Mouse (Mus musculus): ENCODE results near the gene Il9r. TPM values are rescaled to one million over a fixed set of nuclear protein-coding genes. Genes with fewer than 3 reads are reported as not detected.

Gene Il9r
- polyA plus RNA-seq, 1 experiment from 2014 or later: 0.21 TPM

- no peak overlapping the region for H3K4me2 ChIP-seq
- no peaks in the 10 kb centered on the region for H3K36me3 ChIP-seq
- WGBS: 51% methylated on average over 24 of the region's 25 CpGs
- H3K27ac ChIP-seq: no peak overlapping the region
- no peak for ATAC-seq (ENCODE audit: insufficient number of reproducible peaks, insufficient read depth, low FRiP score, low TSS enrichment, low read depth)
- H3K27me3 ChIP-seq: no peaks in the 10 kb centered on the region
- H3K9me3 ChIP-seq: peaks cover 3% of the 10 kb centered on the region; the same call in 1 of the 2 replicates
- H3K9ac ChIP-seq (replicated peaks): no peak overlapping the region
- H3K4me3 ChIP-seq (replicated peaks): no peak overlapping the region
- no peaks in the 10 kb centered on the region for H3K4me1 ChIP-seq (replicated peaks)
Observed at GRCm38 (mm10) chr11:32181973-32182868, 17.9 kb downstream of the Il9r start.

- H3K4me3 ChIP-seq (replicated peaks): no peak overlapping the region
Observed at GRCm38 (mm10) chr11:32181246-32181645, 18.8 kb downstream of the Il9r start.

GRCm38 (mm10) chr11:32178506-32178905 lies 21.6 kb downstream of the Il9r start:
- H3K9me3 ChIP-seq: peaks cover 3% of the 10 kb centered on the region; the same call in 1 of the 2 replicates
- no peaks in the 10 kb centered on the region for H3K4me1 ChIP-seq (replicated peaks)
- no peak overlapping the region for H3K4me3 ChIP-seq (replicated peaks)
- H3K4me2 ChIP-seq: no peak overlapping the region
- no peaks in the 10 kb centered on the region for H3K36me3 ChIP-seq
- 89% methylated on average over 1 of the region's 1 CpGs for WGBS
- H3K27me3 ChIP-seq: no peaks in the 10 kb centered on the region
- no peak for ATAC-seq (ENCODE audit: insufficient number of reproducible peaks, insufficient read depth, low FRiP score, low TSS enrichment, low read depth)
- H3K27ac ChIP-seq: no peak overlapping the region
- H3K9ac ChIP-seq (replicated peaks): no peak overlapping the region

More at GRCm38 (mm10) chr11:32181246-32181645, 18.8 kb downstream of the Il9r start:
- H3K27ac ChIP-seq: no peak overlapping the region
- no peak overlapping the region for H3K4me2 ChIP-seq
- 74% methylated on average over 4 of the region's 4 CpGs for WGBS
- no peak overlapping the region for H3K9ac ChIP-seq (replicated peaks)
- H3K27me3 ChIP-seq: no peaks in the 10 kb centered on the region
- H3K9me3 ChIP-seq: peaks cover 3% of the 10 kb centered on the region; the same call in 1 of the 2 replicates
- H3K4me1 ChIP-seq (replicated peaks): no peaks in the 10 kb centered on the region
- no peaks in the 10 kb centered on the region for H3K36me3 ChIP-seq
- ATAC-seq (ENCODE audit: insufficient number of reproducible peaks, insufficient read depth, low FRiP score, low TSS enrichment, low read depth): no peak

DNA sequence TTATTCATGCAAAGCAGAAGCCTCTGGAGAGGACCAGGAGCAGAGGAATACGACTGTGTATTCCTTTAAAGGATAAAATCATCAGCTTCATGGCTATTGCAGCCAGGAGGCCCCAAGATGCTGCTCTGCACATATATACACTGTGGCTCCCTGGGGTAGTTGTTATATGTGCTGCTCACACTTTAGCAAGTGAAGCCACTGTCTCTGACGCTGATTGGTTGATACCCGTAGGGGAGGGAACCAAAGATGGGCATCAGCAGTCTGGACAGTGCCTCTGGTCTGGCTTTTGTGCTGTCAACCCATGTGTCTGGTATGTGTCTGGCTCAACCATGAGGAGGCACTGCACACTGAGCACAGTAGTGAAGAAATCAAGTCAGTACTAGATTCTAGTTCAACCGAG lies 33.4 kb downstream of the Il9r start:
- no peak overlapping the region for H3K9ac ChIP-seq (replicated peaks)
- no peak overlapping the region for H3K4me2 ChIP-seq
- no peak overlapping the region for H3K4me3 ChIP-seq (replicated peaks)
- peaks cover 3% of the 10 kb centered on the region for H3K27me3 ChIP-seq
- 76% methylated on average over 4 of the region's 4 CpGs for WGBS
- no peak for ATAC-seq (ENCODE audit: insufficient number of reproducible peaks, insufficient read depth, low FRiP score, low TSS enrichment, low read depth)
- peaks cover 3% of the 10 kb centered on the region for H3K4me1 ChIP-seq (replicated peaks)
- H3K27ac ChIP-seq: no peak overlapping the region
- H3K9me3 ChIP-seq: no peaks in the 10 kb centered on the region
- no peaks in the 10 kb centered on the region for H3K36me3 ChIP-seq

GRCm38 (mm10) chr11:32161922-32162804 lies 37.9 kb downstream of the Il9r start:
- Histone ChIP-seq H3K4me3 (replicated peaks) (peak overlapping the region; percentile 34), H3K4me2 (peak overlapping the region; percentile 66), H3K27ac (no peak overlapping the region), H3K4me1 (replicated peaks) (peaks cover 7% of the 10 kb centered on the region), H3K9ac (replicated peaks) (peak overlapping the region; percentile 52), H3K9me3 (no peaks in the 10 kb centered on the region), H3K36me3 (no peaks in the 10 kb centered on the region), H3K27me3 (peaks cover 21% of the 10 kb centered on the region)
- 14% methylated on average over 28 of the region's 28 CpGs for WGBS
- ATAC-seq (ENCODE audit: insufficient number of reproducible peaks, insufficient read depth, low FRiP score, low TSS enrichment, low read depth): peak; percentile 90

DNA sequence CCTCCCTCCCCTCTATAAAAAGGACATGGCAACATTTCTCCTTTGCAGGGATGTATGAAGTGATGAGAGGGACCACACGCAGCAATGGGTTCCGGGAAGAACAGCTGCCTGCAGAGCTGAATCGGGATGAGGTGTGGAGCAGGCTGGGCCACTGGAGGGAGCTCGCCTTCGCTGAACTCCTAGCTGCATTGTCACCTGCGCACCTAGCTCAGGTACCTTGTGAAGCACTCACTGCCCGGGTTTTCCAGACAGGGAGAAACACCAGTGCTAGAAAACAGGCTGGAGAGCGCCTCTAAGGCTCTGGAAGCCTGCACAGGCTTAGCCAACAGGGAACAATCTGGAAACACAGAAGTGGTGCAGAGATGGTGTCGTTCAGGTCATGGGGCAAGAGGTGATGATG lies 38.6 kb downstream of the Il9r start:
- Histone ChIP-seq H3K36me3 (no peaks in the 10 kb centered on the region), H3K27me3 (peaks cover 21% of the 10 kb centered on the region), H3K4me3 (replicated peaks) (peak overlapping the region; percentile 34), H3K4me1 (replicated peaks) (peaks cover 7% of the 10 kb centered on the region), H3K27ac (no peak overlapping the region), H3K4me2 (peak overlapping the region; percentile 66), H3K9me3 (no peaks in the 10 kb centered on the region), H3K9ac (replicated peaks) (no peak overlapping the region)
- ATAC-seq (ENCODE audit: insufficient number of reproducible peaks, insufficient read depth, low FRiP score, low TSS enrichment, low read depth): peak; percentile 45; the same call in 1 of the 2 replicates
- WGBS: 4% methylated on average over 9 of the region's 9 CpGs

DNA sequence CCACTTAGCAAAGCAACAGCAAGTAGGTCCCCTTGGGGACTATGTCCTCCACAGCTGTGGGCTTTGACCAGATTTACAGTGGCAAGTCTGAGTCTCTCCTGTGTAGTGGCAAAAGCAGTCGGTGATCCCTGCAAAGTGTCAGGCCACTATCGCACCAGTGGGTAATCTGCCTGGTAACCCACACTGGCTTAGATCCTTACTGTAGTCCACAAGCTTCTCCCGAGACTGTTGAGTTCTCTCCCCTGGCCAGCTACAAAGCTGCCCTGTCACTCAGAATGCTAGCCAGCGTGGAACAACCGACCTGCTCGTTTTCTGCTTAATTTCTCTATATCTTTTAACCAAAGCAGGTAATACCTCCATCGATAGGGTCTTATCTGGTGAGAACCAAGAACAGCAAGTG lies 39.7 kb downstream of the Il9r start:
- H3K4me2 ChIP-seq: no peak overlapping the region
- H3K9me3 ChIP-seq: no peaks in the 10 kb centered on the region
- H3K4me1 ChIP-seq (replicated peaks): peaks cover 7% of the 10 kb centered on the region
- no peak overlapping the region for H3K27ac ChIP-seq
- H3K9ac ChIP-seq (replicated peaks): no peak overlapping the region
- no peaks in the 10 kb centered on the region for H3K36me3 ChIP-seq
- H3K4me3 ChIP-seq (replicated peaks): no peak overlapping the region
- WGBS: 82% methylated on average over 7 of the region's 7 CpGs
- H3K27me3 ChIP-seq: peaks cover 21% of the 10 kb centered on the region
- no peak for ATAC-seq (ENCODE audit: insufficient number of reproducible peaks, insufficient read depth, low FRiP score, low TSS enrichment, low read depth)

DNA sequence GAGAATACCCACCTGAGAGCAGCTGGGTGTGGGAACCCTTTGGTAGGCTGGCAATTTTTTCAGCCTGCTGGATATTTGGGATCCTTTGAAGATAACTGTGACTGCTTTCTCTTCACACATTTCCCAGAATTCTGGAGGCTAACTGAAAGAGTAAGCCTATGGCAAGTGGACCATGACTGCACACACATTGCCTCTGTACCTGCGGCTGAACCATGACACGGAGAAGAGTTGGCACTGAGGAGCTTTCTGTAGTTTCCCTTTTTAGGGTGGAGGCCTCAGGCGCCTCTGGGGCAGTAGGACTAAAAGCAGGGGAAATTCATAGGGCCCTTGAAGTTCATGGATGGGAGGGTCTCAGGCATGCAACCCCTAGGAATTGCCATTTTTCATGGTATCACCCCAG lies 40.9 kb downstream of the Il9r start:
- Histone ChIP-seq H3K27ac (no peak overlapping the region), H3K4me2 (no peak overlapping the region), H3K36me3 (no peaks in the 10 kb centered on the region), H3K9ac (replicated peaks) (no peak overlapping the region), H3K9me3 (no peaks in the 10 kb centered on the region), H3K4me3 (replicated peaks) (no peak overlapping the region), H3K4me1 (replicated peaks) (peaks cover 7% of the 10 kb centered on the region), H3K27me3 (peaks cover 21% of the 10 kb centered on the region)
- no peak for ATAC-seq (ENCODE audit: insufficient number of reproducible peaks, insufficient read depth, low FRiP score, low TSS enrichment, low read depth)
- whole genome bisulfite sequencing: 91% methylated on average over 3 of the region's 3 CpGs

GRCm38 (mm10) chr11:32157791-32158594 lies 42.1 kb downstream of the Il9r start:
- 61% methylated on average over 18 of the region's 18 CpGs for WGBS
- Histone ChIP-seq H3K27ac (no peak overlapping the region), H3K4me1 (replicated peaks) (peaks cover 7% of the 10 kb centered on the region), H3K9me3 (no peaks in the 10 kb centered on the region), H3K27me3 (peaks cover 21% of the 10 kb centered on the region), H3K36me3 (no peaks in the 10 kb centered on the region), H3K4me2 (no peak overlapping the region), H3K4me3 (replicated peaks) (no peak overlapping the region), H3K9ac (replicated peaks) (no peak overlapping the region)
- ATAC-seq (ENCODE audit: insufficient number of reproducible peaks, insufficient read depth, low FRiP score, low TSS enrichment, low read depth): no peak

GRCm38 (mm10) chr11:32156854-32157630 lies 43.0 kb downstream of the Il9r start:
- peaks cover 7% of the 10 kb centered on the region for H3K4me1 ChIP-seq (replicated peaks)
- H3K4me3 ChIP-seq (replicated peaks): no peak overlapping the region
- H3K9me3 ChIP-seq: no peaks in the 10 kb centered on the region
- peaks cover 21% of the 10 kb centered on the region for H3K27me3 ChIP-seq
- WGBS: 79% methylated on average over 7 of the region's 7 CpGs
- ATAC-seq (ENCODE audit: insufficient number of reproducible peaks, insufficient read depth, low FRiP score, low TSS enrichment, low read depth): no peak
- no peaks in the 10 kb centered on the region for H3K36me3 ChIP-seq
- no peak overlapping the region for H3K4me2 ChIP-seq
- no peak overlapping the region for H3K9ac ChIP-seq (replicated peaks)
- H3K27ac ChIP-seq: no peak overlapping the region
